Mouse (Mus musculus) liver, postnatal 0 days (tissue): ENCODE results near the gene Dnajc14.

Source experiments
- CTCF ChIP-seq: sonication (generic); IDR thresholded peaks from 2 replicates; pipeline ENCODE4 v1.5.1; 2016; ENCODE audit warnings: antibody characterized with exemption, low read depth
- EP300 ChIP-seq: IDR thresholded peaks from 2 replicates; pipeline ENCODE4 v1.6.1; 2016; ENCODE audit warnings: antibody characterized with exemption, low read depth, mild to moderate bottlenecking

DNA sequence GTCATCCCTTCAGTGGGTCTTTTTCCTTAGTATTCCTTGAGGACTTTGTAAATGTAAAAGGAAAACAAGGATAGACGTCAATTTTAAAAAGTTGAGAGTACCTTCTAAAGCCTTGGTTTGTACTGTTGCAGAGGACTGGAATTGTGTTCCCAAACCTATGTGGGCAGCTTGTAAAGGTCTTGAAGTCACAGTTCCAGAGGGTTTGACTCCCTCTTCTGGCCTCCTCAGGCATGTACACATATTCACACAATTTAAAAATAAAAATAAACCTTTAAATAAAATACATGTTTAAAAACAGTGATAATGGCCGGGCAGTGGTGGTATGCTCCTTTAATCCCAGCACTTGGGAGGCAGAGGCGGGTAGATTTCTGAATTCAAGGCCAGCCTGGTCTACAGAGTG lies 62.2 kb downstream of the Dnajc14 start:
- no peak for TF ChIP-seq EP300
- TF ChIP-seq CTCF, result peak; percentile 47
